Mouse (Mus musculus) ES-E14 (cell line): ENCODE measurements around the gene Ntn1. TPM values are rescaled to one million over a fixed set of nuclear protein-coding genes. Genes with fewer than 3 reads are reported as not detected.

Experiments
- DNase-seq: peaks from one replicate; pipeline ENCODE4 v3.0.0-alpha.2; 2013; ENCODE audit warnings: low read depth, low spot score
- H3K27ac ChIP-seq: 2 replicates; pipeline ENCODE4 v1.5.1; 2012; ENCODE audit warnings: low read depth, mild to moderate bottlenecking, low read length, moderate library complexity, mixed read lengths; ENCODE audit not compliant: poor library complexity, insufficient read depth, severe bottlenecking
- H3K36me3 ChIP-seq: 2 replicates; pipeline ENCODE4 v1.6.1; 2012; ENCODE audit warnings: mild to moderate bottlenecking, low read length, moderate library complexity, mixed read lengths; ENCODE audit not compliant: control insufficient read depth, poor library complexity, insufficient read depth, severe bottlenecking
- H3K4me1 ChIP-seq, 2 experiments: fragments of 150-350 bp in 1 of 2; sonication (generic) in 1 of 2; 2 replicates each; pipeline ENCODE4 v1.6.1; 2012; ENCODE audit warnings: low read length in 2 of 2, mild to moderate bottlenecking in 1 of 2, mixed read lengths in 1 of 2; ENCODE audit not compliant: control insufficient read depth in 2 of 2, insufficient read depth in 2 of 2, poor library complexity in 1 of 2
- H3K4me3 ChIP-seq, 2 experiments: fragments of 150-350 bp in 1 of 2; sonication (generic) in 1 of 2; 2 replicates each; pipeline ENCODE4 v1.5.1; 2012; ENCODE audit warnings: low read length in 2 of 2, low read depth in 1 of 2, mild to moderate bottlenecking in 1 of 2, mixed read lengths in 1 of 2; ENCODE audit not compliant: insufficient read depth in 1 of 2, poor library complexity in 1 of 2, severe bottlenecking in 1 of 2
- H3K9ac ChIP-seq: 2 replicates; pipeline ENCODE4 v1.6.1; 2012; ENCODE audit warnings: low read depth, mild to moderate bottlenecking, low read length, mixed read lengths; ENCODE audit not compliant: poor library complexity, insufficient read depth, severe bottlenecking
- H3K9me3 ChIP-seq: fragments of 150-350 bp; sonication (generic); 2 replicates; pipeline ENCODE4 v1.6.1; 2012; ENCODE audit warnings: low read depth, mild to moderate bottlenecking, low read length; ENCODE audit not compliant: control insufficient read depth, insufficient read depth
- CHD2 ChIP-seq: IDR thresholded peaks from 2 replicates; pipeline ENCODE4 v1.6.1; 2014; ENCODE audit warnings: mild to moderate bottlenecking, low read depth, low read length, inconsistent platforms
- HCFC1 ChIP-seq: IDR thresholded peaks from 2 replicates; pipeline ENCODE4 v1.6.1; 2012; ENCODE audit warnings: low read length, inconsistent platforms, borderline replicate concordance; ENCODE audit not compliant: insufficient read depth
- MAFK ChIP-seq: IDR thresholded peaks from 2 replicates; pipeline ENCODE4 v1.6.1; 2014; ENCODE audit warnings: mild to moderate bottlenecking, low read depth, low read length, inconsistent platforms; ENCODE audit not compliant: insufficient read depth
- ZC3H11A ChIP-seq: IDR thresholded peaks from 2 replicates; pipeline ENCODE4 v1.6.1; 2012; ENCODE audit warnings: low read depth, mild to moderate bottlenecking, inconsistent platforms, low read length, borderline replicate concordance
- ZNF384 ChIP-seq: IDR thresholded peaks from 2 replicates; pipeline ENCODE4 v1.6.1; 2012; ENCODE audit warnings: low read depth, low read length, inconsistent platforms
- in situ Hi-C, 2 experiments: fragments of 600-800 bp; cut with MboI; formaldehyde crosslinking; loops; one replicate each; pipeline ENCODE4 v1.15.1; 2025; ENCODE audit warnings: low sequenced_read_pairs in 2 of 2, inconsistent platforms in 1 of 2; ENCODE audit not compliant: unreplicated experiment in 2 of 2
- total RNA-seq: library from RNA; depleted of rRNA; stranded (reverse); fragments of 300-350 nt; gene quantifications from 2 replicates; pipeline ENCODE4 v1.2.3, GENCODE M21; 2012

The Ntn1 gene
- total RNA-seq, 1 experiment, result 22.6 TPM

GRCm38 (mm10) chr11:68302323-68302722 lies 98.3 kb downstream of the Ntn1 start:
- no peak for DNase-seq
- Histone ChIP-seq H3K9me3 (no peaks in the 10 kb centered on the region), H3K9ac (no peak overlapping the region), H3K27ac (no peak overlapping the region), H3K36me3 (peaks cover 2% of the 10 kb centered on the region; the same call in 1 of the 2 replicates), H3K4me1 (no peaks in the 10 kb centered on the region), H3K4me3 (no peak overlapping the region)
- in situ Hi-C loops, result no loop called here
- TF ChIP-seq ZNF384 (no peak), HCFC1 (no peak), CHD2 (no peak), ZC3H11A (no peak), MAFK (no peak)

GRCm38 (mm10) chr11:68301660-68302059 lies 99.0 kb downstream of the Ntn1 start:
- Histone ChIP-seq H3K4me3 (no peak overlapping the region), H3K27ac (no peak overlapping the region), H3K9me3 (no peaks in the 10 kb centered on the region), H3K4me1 (no peaks in the 10 kb centered on the region), H3K9ac (no peak overlapping the region), H3K36me3 (peaks cover 2% of the 10 kb centered on the region; the same call in 1 of the 2 replicates)
- DNase-seq, result no peak
- TF ChIP-seq MAFK, result no peak
- no peak for TF ChIP-seq ZC3H11A
- TF ChIP-seq ZNF384, result no peak
- TF ChIP-seq HCFC1, result no peak
- TF ChIP-seq CHD2, result no peak
- in situ Hi-C loops, result no loop called here

- H3K9me3 ChIP-seq, result no peaks in the 10 kb centered on the region
- no peaks in the 10 kb centered on the region; the same call in 1 of the 2 replicates for H3K36me3 ChIP-seq
- no peak overlapping the region for H3K27ac ChIP-seq
- no peak for TF ChIP-seq MAFK
- DNase-seq, result no peak
- H3K4me3 ChIP-seq, result no peak overlapping the region
- H3K9ac ChIP-seq, result no peak overlapping the region
- no peaks in the 10 kb centered on the region for H3K4me1 ChIP-seq
- in situ Hi-C loops, result no loop called here
Measured at GRCm38 (mm10) chr11:68295474-68295873, 105.1 kb downstream of the Ntn1 start.

GRCm38 (mm10) chr11:68290631-68291030 lies 110.0 kb downstream of the Ntn1 start:
- Histone ChIP-seq H3K9ac (no peak overlapping the region), H3K27ac (no peak overlapping the region), H3K4me3 (no peak overlapping the region), H3K4me1 (peaks cover 0 to 10% of the 10 kb centered on the region in 2 experiments; a peak in 2 of 4 replicates), H3K9me3 (no peaks in the 10 kb centered on the region), H3K36me3 (no peaks in the 10 kb centered on the region)
- DNase-seq, result no peak
- TF ChIP-seq ZC3H11A (no peak), HCFC1 (no peak), CHD2 (no peak), MAFK (no peak), ZNF384 (no peak)
- in situ Hi-C loops, result no loop called here

- H3K4me1 ChIP-seq, result peaks cover 0 to 12% of the 10 kb centered on the region in 2 experiments; a peak in 2 of 4 replicates
- H3K4me3 ChIP-seq, result no peak overlapping the region
- H3K27ac ChIP-seq, result no peak overlapping the region
- H3K9me3 ChIP-seq, result no peaks in the 10 kb centered on the region
- DNase-seq, result no peak
- no peak overlapping the region for H3K9ac ChIP-seq
- H3K36me3 ChIP-seq, result no peaks in the 10 kb centered on the region
- TF ChIP-seq MAFK (no peak), ZC3H11A (no peak), HCFC1 (no peak), ZNF384 (no peak), CHD2 (no peak)
- in situ Hi-C loops, result no loop called here
Measured at GRCm38 (mm10) chr11:68287331-68287730, 113.3 kb downstream of the Ntn1 start.
